Mouse (Mus musculus) heart, embryonic 16.5 days (tissue): ENCODE measurements around the gene Tuft1. TPM values are rescaled to one million over a fixed set of nuclear protein-coding genes. Genes with fewer than 3 reads are reported as not detected.
"Not testable (repeated sequence)": the region's sequence is repeated elsewhere in the genome, so short reads cannot be mapped to it uniquely, and the experiment has no call there.

Experiments used
- ATAC-seq: fragments of 200-750 bp; cut with Nextera tagmentation; replicated peaks from 2 replicates; pipeline ENCODE4 v1.8.0; 2017; ENCODE audit warnings: moderate number of reproducible peaks; ENCODE audit not compliant: insufficient read depth, low FRiP score; ENCODE audit errors: extremely low read depth
- H3K27ac ChIP-seq: fragments of 300-500 bp; sonication (generic); 2 replicates; pipeline ENCODE4 v1.5.1; 2014; ENCODE audit warnings: mild to moderate bottlenecking, low read length, control low read depth, moderate library complexity
- H3K27me3 ChIP-seq: fragments of 300-500 bp; sonication (generic); 2 replicates; pipeline ENCODE4 v1.6.1; 2014; ENCODE audit warnings: low read length, mixed read lengths; ENCODE audit not compliant: control insufficient read depth, insufficient read depth
- H3K36me3 ChIP-seq: fragments of 300-500 bp; sonication (generic); 2 replicates; pipeline ENCODE4 v1.6.1; 2014; ENCODE audit not compliant: control insufficient read depth, insufficient read depth
- H3K4me1 ChIP-seq: fragments of 300-500 bp; sonication (generic); 2 replicates; pipeline ENCODE4 v1.6.1; 2014; ENCODE audit warnings: low read length, mixed read lengths; ENCODE audit not compliant: control insufficient read depth, insufficient read depth
- H3K4me2 ChIP-seq: fragments of 300-500 bp; sonication (generic); 2 replicates; pipeline ENCODE4 v1.6.1; 2014; ENCODE audit warnings: low read depth, mild to moderate bottlenecking, control low read depth, low read length
- H3K4me3 ChIP-seq: fragments of 300-500 bp; sonication (generic); 2 replicates; pipeline ENCODE4 v1.5.1; 2014; ENCODE audit warnings: mild to moderate bottlenecking, control low read depth, low read length
- H3K9ac ChIP-seq: fragments of 300-500 bp; sonication (generic); 2 replicates; pipeline ENCODE4 v1.6.1; 2014; ENCODE audit warnings: low read length, control low read depth
- H3K9me3 ChIP-seq: fragments of 300-500 bp; sonication (generic); replicated peaks from 2 replicates; pipeline ENCODE4 v1.6.1; 2016; ENCODE audit warnings: low read length; ENCODE audit not compliant: control insufficient read depth
- WGBS: fragments of 180-500 bp; shearing (Covaris S2); extraction: QIAGEN DNeasy Blood & Tissue Kit; methylation state at CpG from one replicate; pipeline ENCODE4 v1.1.7; 2014; 5-methylcytosine and 5-hydroxymethylcytosine counted together
- polyA plus RNA-seq: library from polyadenylated mRNA; unstranded; fragments of >200 nt; fragmentation: Nextera tagmentation; extraction: Ambion mirVana; gene quantifications from 2 replicates; pipeline ENCODE4 v1.2.1, GENCODE M21; 2015

Tuft1 gene
- polyA plus RNA-seq, 1 experiment from 2014 or later = 7.0 TPM

DNA sequence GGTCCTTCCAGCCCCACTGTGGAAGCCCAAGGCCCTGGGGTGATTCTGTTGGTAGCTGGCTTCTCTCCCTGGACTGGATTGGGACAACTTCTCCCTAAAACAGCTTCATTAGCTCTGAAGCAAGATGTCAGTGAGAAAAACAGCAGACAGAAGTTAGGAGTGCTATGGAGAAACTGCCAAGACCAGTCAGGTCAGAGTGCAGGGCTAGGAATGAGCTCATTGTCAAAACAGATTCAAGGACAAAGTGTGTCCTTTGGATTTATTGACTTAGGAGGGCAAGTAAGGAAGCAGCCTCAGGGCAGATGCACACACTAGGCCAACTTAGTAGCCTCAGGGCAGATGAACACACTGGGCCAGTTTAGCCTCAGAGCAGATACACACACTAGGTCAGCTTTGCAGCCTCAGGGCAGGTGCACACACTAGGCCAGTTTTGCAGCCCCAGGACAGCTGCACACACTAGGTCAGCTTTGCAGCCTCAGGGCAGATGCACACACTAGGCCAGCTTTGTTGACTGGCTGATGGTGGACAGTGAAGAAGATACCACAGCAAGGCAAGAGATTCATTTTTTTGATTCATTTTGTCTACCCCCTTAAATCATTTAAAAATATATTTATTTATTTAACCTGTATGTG, 32.1 kb upstream of the Tuft1 start:
- H3K9ac ChIP-seq = no peak overlapping the region
- H3K27ac ChIP-seq = no peak overlapping the region
- H3K4me2 ChIP-seq = no peak overlapping the region
- H3K4me3 ChIP-seq = no peak overlapping the region
- no peaks in the 10 kb centered on the region for H3K9me3 ChIP-seq
- no peaks in the 10 kb centered on the region for H3K27me3 ChIP-seq
- H3K36me3 ChIP-seq = no peaks in the 10 kb centered on the region
- H3K4me1 ChIP-seq = no peaks in the 10 kb centered on the region; the same call in 1 of the 2 replicates
- no peak for ATAC-seq

DNA sequence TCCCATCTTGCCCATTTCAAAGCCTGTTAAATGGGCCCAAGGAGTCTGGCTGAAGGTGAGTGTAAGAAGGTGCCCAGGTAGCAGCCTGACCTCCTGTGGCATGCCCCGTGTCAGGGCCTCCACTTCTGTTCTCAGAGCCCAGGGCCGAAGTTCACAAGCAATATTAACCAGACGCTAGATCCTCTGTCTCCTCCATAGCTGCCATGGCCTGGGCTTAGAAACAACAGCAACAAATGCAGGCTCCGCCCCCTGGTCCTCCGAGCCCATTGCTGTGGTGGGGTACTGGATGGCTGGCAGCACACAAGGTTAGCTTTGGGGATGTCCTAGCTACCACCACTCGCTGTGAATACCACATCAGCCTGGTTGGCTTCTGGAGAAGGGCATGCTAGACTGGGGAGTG, 31.5 kb upstream of the Tuft1 start:
- 61% methylated on average over 6 of the region's 6 CpGs for WGBS
- not testable (repeated sequence) for H3K4me2 ChIP-seq, H3K9me3 ChIP-seq, H3K9ac ChIP-seq, H3K27me3 ChIP-seq, H3K4me1 ChIP-seq, H3K4me3 ChIP-seq, ATAC-seq, H3K36me3 ChIP-seq, H3K27ac ChIP-seq

DNA sequence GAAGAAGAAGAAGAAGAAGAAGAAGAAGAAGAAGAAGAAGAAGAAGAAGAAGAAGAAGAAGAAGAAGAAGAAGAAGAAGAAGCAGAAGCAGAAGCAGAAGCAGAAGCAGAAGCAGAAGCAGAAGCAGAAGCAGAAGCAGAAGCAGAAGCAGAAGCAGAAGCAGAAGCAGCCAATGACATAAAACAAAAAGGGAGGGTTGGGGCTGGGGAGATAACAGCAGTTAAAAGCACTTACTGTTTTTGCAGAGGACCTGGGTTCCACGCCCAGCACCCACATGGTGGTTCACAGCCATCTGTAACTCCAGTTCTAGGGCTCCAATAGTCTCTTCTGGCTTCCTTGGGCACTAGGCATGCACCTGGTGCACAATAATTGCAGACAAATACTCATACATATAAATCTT, 30.5 kb upstream of the Tuft1 start:
- not testable (repeated sequence) for H3K4me2 ChIP-seq, H3K27ac ChIP-seq, H3K27me3 ChIP-seq, H3K36me3 ChIP-seq, H3K4me3 ChIP-seq, H3K9ac ChIP-seq, H3K9me3 ChIP-seq, ATAC-seq, H3K4me1 ChIP-seq
- 67% methylated on average over 1 of the region's 1 CpGs for WGBS

DNA sequence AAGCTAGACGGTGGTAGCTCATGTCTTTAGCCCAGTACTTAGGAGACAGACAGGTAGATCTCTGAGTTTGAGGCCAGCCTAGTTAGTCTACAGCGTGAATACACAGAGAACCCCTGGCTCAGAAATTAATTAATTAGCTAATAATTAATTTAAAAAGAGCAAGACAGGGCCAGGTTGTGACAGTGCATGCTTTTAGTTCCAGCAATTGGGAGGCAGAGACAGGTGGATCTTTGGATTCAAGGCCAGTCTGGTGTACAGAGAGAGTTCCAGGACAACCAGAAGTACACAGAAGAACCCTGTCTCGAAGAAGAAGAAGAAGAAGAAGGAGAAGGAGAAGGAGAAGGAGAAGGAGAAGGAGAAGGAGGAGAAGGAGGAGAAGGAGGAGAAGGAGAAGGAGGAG, 30.0 kb upstream of the Tuft1 start:
- not testable (repeated sequence) for H3K9ac ChIP-seq, H3K4me2 ChIP-seq, H3K36me3 ChIP-seq, H3K4me3 ChIP-seq, H3K4me1 ChIP-seq, ATAC-seq, H3K27me3 ChIP-seq, H3K27ac ChIP-seq, H3K9me3 ChIP-seq
- WGBS = 100% methylated on average over 1 of the region's 3 CpGs

DNA sequence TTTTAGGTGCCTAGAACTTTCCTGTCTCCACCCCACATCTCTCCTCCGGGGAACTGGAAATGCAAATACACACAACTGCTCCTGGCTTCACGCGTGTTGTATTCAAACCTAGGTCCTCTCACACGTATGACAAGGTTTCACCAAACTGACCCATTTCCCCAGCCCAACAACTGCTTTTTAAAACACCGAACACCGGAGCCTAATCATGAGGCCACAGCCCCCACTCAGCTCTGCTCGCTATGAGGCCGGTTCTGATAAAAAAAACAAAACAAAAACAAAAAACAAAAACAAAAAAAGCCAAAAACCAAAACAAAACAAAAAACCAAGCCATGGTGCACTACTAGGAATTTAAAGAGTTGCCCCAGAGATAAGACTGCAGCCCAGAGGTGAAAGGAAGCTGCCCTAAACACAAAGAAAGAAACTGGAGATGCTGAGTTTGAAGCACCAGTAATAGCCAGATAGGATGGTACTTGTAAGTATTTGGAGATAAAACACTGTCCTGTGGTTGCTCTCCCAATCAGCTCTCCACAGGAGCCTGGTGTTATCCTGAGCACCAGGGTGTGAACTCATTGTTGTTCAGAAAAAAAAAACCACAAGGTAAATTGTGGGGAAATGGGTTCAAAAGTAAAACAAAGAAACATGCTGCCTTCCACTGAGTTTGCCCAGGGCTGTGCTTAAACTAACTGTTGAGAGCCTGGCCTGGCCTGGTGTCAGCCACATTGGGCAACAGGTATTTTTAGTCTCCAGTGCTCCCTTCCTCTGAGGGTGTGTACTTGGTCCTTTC, 27.5 kb upstream of the Tuft1 start:
- H3K4me2 ChIP-seq, H3K36me3 ChIP-seq, H3K27me3 ChIP-seq, H3K4me1 ChIP-seq, H3K9ac ChIP-seq, H3K4me3 ChIP-seq, H3K27ac ChIP-seq, H3K9me3 ChIP-seq, ATAC-seq: not testable (repeated sequence)
- 77% methylated on average over 8 of the region's 8 CpGs for WGBS

DNA sequence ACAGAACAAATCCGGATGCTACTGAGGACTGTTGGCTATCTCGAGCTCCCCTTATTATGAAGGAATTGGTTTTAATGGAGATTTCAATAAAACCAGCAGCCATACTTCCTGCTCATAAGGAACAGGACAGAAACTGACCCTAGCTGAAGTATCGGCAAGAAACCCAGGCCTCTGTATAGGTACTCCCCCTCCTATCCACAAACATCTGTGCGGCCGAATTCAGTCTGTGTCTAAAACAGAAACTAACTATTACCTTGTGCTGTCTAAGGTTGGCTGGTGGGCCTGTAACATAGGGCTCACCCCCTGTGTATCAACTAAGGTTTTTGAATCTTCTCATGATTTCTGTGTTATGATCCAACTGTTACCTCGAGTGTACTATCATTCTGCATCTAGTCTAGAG, 25.0 kb upstream of the Tuft1 start:
- 81% methylated on average over 6 of the region's 6 CpGs for WGBS
- Histone ChIP-seq H3K36me3 (no peaks in the 10 kb centered on the region), H3K9ac (no peak overlapping the region), H3K4me1 (no peaks in the 10 kb centered on the region), H3K4me3 (no peak overlapping the region), H3K9me3 (no peaks in the 10 kb centered on the region), H3K27me3 (no peaks in the 10 kb centered on the region), H3K4me2 (no peak overlapping the region), H3K27ac (no peak overlapping the region)
- ATAC-seq = no peak

DNA sequence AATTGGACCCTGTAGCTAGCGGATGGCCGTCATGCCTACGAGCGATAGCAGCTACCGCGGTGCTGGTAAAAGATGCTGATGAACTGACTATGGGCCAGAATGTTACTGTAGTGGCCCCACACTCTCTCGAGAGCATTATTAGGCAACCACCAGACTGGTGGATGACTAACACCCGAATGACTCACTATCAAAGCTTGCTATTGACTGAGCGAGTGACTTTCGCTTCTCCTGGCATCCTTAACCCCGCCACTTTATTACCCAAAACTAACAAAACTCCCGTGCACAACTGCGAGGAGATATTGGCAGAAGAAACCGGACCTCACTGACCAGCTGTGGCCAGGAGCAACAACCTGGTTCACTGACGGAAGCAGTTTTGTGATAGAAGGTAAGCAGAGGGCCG, 22.1 kb upstream of the Tuft1 start:
- no peaks in the 10 kb centered on the region; the same call in 1 of the 2 replicates for H3K27me3 ChIP-seq
- no peaks in the 10 kb centered on the region for H3K4me1 ChIP-seq
- no peaks in the 10 kb centered on the region for H3K9me3 ChIP-seq
- no peak overlapping the region for H3K4me3 ChIP-seq
- ATAC-seq = no peak
- WGBS = 81% methylated on average over 16 of the region's 16 CpGs
- H3K27ac ChIP-seq = no peak overlapping the region
- no peak overlapping the region for H3K9ac ChIP-seq
- no peak overlapping the region for H3K4me2 ChIP-seq
- no peaks in the 10 kb centered on the region for H3K36me3 ChIP-seq

DNA sequence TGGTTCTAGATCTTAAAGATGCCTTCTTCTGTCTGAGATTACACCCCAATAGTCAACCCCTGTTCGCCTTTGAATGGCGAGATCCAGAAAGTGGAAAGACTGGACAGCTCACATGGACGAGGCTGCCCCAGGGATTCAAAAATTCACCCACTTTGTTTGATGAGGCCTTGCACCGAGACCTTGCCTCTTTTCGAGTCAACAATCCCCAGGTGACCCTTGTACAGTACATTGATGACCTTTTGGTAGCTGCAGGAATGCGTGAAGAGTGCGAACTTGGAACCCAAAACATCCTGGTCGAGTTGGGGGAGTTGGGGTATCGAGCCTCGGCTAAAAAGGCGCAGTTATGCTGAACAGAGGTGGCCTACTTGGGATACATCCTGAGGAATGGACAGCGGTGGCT, 21.4 kb upstream of the Tuft1 start:
- not testable (repeated sequence) for H3K27me3 ChIP-seq, H3K9ac ChIP-seq, H3K4me1 ChIP-seq, H3K9me3 ChIP-seq, H3K4me2 ChIP-seq, H3K27ac ChIP-seq, H3K4me3 ChIP-seq, H3K36me3 ChIP-seq, ATAC-seq
- 88% methylated on average over 12 of the region's 12 CpGs for WGBS

DNA sequence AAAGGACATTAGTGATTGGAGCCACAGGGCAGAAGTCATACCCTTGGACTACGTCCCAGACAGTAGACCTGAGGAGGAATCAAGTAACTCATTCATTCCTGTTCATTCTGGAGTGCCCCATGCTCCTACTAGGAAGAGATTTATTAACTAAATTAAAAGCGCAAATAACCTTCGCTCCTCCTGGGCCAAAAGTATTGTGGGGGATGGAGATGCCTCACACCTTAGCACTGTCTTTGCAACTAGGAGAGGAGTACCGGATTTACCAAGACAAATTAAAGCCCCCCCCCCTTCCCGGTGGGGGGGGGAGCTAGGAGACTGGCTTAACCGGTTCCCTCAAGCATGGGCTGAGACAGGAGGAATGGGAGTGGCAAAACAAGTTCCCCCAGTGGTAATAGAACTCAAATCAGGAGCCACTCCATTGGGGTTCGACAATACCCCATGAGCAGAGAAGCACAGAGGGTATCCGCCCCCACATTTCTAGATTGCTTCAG, 20.7 kb upstream of the Tuft1 start:
- no peak overlapping the region for H3K4me3 ChIP-seq
- H3K27ac ChIP-seq = no peak overlapping the region
- no peaks in the 10 kb centered on the region for H3K36me3 ChIP-seq
- H3K27me3 ChIP-seq = no peaks in the 10 kb centered on the region; the same call in 1 of the 2 replicates
- H3K4me2 ChIP-seq = no peak overlapping the region
- no peak for ATAC-seq
- H3K9me3 ChIP-seq = no peaks in the 10 kb centered on the region
- H3K9ac ChIP-seq = no peak overlapping the region
- 78% methylated on average over 8 of the region's 8 CpGs for WGBS
- no peaks in the 10 kb centered on the region for H3K4me1 ChIP-seq
